Mouse (Mus musculus): ENCODE data around the gene Bnc1.

GRCm38 (mm10) chr7:82018031-82018430, 25.9 kb upstream of the Bnc1 start:
- no peak for TF ChIP-seq CTCF (IDR thresholded peaks at IDR 0.05; ENCODE audit: low read depth, low read length)
- TF ChIP-seq POLR2A (IDR thresholded peaks at IDR 0.05; ENCODE audit: insufficient read depth, low read length): no peak
- no peak for TF ChIP-seq EP300 (IDR thresholded peaks at IDR 0.05; ENCODE audit: insufficient read depth, low read depth, low read length)
